Mouse (Mus musculus): ENCODE results near the gene Fam47c. TPM values are rescaled to one million over a fixed set of nuclear protein-coding genes. Genes with fewer than 3 reads are reported as not detected.

Gene Fam47c
- polyA plus RNA-seq (2014; fragmentation: Nextera tagmentation; extraction: Ambion mirVana): not detected in 2 replicates

- ATAC-seq (no peak), DNase-seq (ENCODE audit: low spot score) (no peak)
- Histone ChIP-seq H3K4me3 (ENCODE audit: low read depth, low read length) (no peak within 1 kb of the TSS), H3K36me3 (ENCODE audit: control insufficient read depth, insufficient read depth, low read length) (no peaks in the 10 kb centered on the region), H3K9ac (ENCODE audit: low read length) (no peak within 1 kb of the TSS), H3K4me1 (ENCODE audit: control insufficient read depth, insufficient read depth, low read length) (no peaks in the 10 kb centered on the region), H3K4me2 (ENCODE audit: low read length) (no peak within 1 kb of the TSS), H3K9me3 (replicated peaks; ENCODE audit: control insufficient read depth, low read length) (no peaks in the 10 kb centered on the region), H3K27me3 (replicated peaks; ENCODE audit: control insufficient read depth, insufficient read depth, low read length) (no peaks in the 10 kb centered on the region), H3K27ac (ENCODE audit: low read depth, low read length) (no peak within 1 kb of the TSS)
- WGBS: 88% methylated on average over 3 of the region's 3 CpGs
Measured at GRCm38 (mm10) chrX:78737463-78737862, at the start of gene Fam47c. Gene Fam47c, plus strand, starts transcription at chrX:78737763.

DNA sequence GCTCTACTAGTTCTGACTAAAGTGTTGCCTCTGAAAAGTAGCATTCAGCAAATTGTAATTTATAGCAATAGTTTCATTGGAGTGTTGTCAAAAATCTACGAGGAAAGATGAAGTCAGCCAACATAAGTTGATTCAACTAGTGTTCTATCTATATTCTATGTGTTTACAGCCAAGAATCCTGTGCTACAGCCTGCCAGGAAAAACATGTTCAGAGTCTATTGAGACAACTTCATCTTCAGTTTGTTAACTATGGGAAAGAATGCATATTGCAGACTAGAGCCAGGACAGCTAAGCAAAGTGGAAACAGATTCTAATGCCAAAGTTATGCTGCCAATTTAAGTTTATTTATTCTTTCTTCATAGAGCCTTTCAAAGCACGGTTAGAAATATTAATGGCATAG lies 31.8 kb downstream of the Fam47c start:
- Histone ChIP-seq H3K4me3 (ENCODE audit: low read depth, low read length) (no peak overlapping the region), H3K27ac (ENCODE audit: low read depth, low read length) (no peak overlapping the region), H3K36me3 (ENCODE audit: control insufficient read depth, insufficient read depth, low read length) (no peaks in the 10 kb centered on the region), H3K4me2 (ENCODE audit: low read length) (no peak overlapping the region), H3K27me3 (replicated peaks; ENCODE audit: control insufficient read depth, insufficient read depth, low read length) (no peaks in the 10 kb centered on the region), H3K9me3 (replicated peaks; ENCODE audit: control insufficient read depth, low read length) (no peaks in the 10 kb centered on the region), H3K4me1 (ENCODE audit: control insufficient read depth, insufficient read depth, low read length) (no peaks in the 10 kb centered on the region), H3K9ac (ENCODE audit: low read length) (no peak overlapping the region)
- ATAC-seq (no peak), DNase-seq (ENCODE audit: low spot score) (peak; percentile 3)
- WGBS: 71% methylated on average over 2 of the region's 2 CpGs

GRCm38 (mm10) chrX:78777078-78777477 lies 39.5 kb downstream of the Fam47c start:
- H3K9me3 ChIP-seq (replicated peaks; ENCODE audit: control insufficient read depth, low read length): no peaks in the 10 kb centered on the region
- H3K36me3 ChIP-seq (ENCODE audit: control insufficient read depth, insufficient read depth, low read length): no peaks in the 10 kb centered on the region
- no peak overlapping the region for H3K4me2 ChIP-seq (ENCODE audit: low read length)
- no peak overlapping the region for H3K9ac ChIP-seq (ENCODE audit: low read length)
- DNase-seq (ENCODE audit: low spot score) (no peak), ATAC-seq (no peak)
- no peaks in the 10 kb centered on the region for H3K27me3 ChIP-seq (replicated peaks; ENCODE audit: control insufficient read depth, insufficient read depth, low read length)
- H3K4me3 ChIP-seq (ENCODE audit: low read depth, low read length): no peak overlapping the region
- H3K4me1 ChIP-seq (ENCODE audit: control insufficient read depth, insufficient read depth, low read length): no peaks in the 10 kb centered on the region
- WGBS: 78% methylated on average over 2 of the region's 2 CpGs
- H3K27ac ChIP-seq (ENCODE audit: low read depth, low read length): no peak overlapping the region

Other genes starting within 250 kb of the Fam47c start
- gene Prrg1, start 153.9 kb upstream of the Fam47c start, polyA plus RNA-seq (2014; fragmentation: Nextera tagmentation; extraction: Ambion mirVana): 6.0 and 6.5 TPM in 2 replicates

Measured in forebrain, embryonic 14.5 days (tissue).